Mouse (Mus musculus) kidney, postnatal 14 days (tissue): Measurements from ENCODE around the gene Gm8138.
"Not testable (repeated sequence)": the region's sequence is repeated elsewhere in the genome, so short reads cannot be mapped to it uniquely, and the experiment has no call there.

Experiments used
- DNase-seq: peaks from one replicate; pipeline ENCODE4 v3.0.0; 2022; ENCODE audit warnings: mixed read lengths

Gm8138 gene

DNA sequence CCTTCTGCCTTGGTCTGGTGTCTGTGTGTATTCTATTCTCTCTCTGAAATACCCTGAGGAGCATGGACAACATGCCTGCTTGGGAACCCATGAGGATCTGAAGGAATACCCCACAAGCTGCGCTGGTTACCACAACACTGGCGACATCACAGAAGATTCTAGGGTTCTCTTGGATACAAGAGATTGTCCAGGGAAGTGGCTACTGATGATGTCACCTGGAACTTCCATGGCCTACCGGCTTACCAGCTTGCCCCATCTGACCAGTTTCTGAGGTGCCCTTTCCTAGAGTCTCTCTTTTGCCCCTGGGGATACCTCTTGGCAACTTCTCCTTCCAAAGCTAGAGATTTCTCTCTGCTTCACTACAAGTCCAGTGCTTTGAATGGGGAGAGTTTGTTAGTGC is at the start of gene Gm8138:
TSS of gene Gm8138 (minus strand) at position 101 of the 400 bp plus-strand sequence.
- not testable (repeated sequence) for DNase-seq

GRCm38 (mm10) chr14:43361713-43362112 is 54.4 kb downstream of the Gm8138 start:
- peak; percentile 3 for DNase-seq
